Mouse (Mus musculus): ENCODE data around the gene Kif6.

Gene Kif6

DNA sequence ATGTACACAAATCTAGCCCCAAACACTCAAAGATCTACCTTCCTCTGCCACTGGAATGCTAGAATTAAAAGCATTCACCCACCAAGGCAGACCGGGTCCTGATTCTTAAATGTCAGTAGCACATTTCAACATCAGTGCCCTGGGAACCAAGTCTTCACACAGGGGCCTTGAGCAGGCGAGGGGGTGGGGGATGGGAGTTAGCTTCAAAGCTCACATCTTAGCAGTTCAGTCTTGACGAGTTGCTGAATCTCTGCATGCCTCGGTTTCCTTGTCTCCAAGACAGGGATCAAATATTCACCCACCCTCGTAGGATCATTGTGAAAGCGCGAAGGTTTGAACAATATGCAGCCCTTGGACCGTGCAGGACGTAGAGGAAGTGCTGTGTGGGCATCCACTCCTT is 172.4 kb downstream of the Kif6 start:
- DNase-seq (ENCODE audit: low read depth in 1 of 2, low spot score in 2 of 2) = no peak

DNA sequence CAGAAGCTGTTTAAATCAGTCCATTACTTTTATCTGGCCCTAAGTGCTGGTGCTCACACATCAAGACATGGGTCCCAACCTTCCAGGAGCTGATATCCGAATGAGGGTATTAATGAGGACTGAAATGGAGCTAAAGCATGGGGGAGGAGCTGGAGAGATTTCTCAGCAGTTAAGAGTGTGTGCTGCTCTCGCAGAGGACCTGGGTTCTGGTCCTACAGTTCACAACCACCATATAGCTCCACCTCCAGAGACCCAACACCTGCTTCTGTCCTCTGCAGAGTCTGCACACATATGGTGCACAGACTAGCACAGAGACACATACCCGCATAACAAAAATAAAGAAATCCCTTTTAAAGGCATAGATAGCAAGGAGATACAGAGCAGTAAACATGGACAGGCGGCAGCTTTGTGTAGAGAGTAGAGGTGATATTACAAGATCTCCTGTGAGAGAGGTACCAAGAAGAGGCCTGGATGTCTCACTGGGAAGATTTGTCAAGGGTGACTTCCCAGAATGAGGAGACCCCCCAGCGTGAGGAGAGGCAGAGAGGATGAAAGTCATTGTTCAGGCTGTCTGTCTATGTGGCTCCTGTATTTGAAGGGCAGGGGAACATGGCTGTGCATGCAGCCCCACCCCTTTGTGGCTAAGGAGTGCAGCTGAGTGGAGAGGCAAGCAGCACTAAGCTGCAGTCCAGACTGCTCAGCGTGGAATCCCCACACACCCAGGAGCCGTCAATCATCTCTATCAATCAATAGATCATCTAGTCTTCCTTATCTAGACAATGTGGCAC is 173.4 kb downstream of the Kif6 start:
- no peak for DNase-seq (ENCODE audit: low read depth in 1 of 2, low spot score in 2 of 2)

DNA sequence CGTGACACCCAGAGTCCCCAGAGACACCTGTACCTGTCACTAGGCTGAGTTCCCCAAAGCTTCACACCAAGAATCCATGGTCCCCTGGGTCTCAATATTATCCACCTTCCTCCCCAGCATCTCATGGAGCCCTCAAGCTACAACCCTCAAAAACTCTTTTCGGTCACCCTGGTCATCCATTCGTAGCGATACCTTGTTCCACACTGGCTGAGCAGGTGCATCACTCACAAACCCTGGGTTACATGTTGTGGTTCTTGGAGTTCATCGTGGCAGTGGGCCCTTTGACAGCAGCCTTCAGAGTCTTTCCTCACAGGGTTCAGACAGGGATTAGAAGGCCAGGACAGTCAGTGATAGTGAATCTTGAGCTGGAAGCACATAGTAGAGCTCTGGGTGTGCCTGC is 176.6 kb downstream of the Kif6 start:
- DNase-seq (ENCODE audit: low read depth in 1 of 2, low spot score in 2 of 2) = no peak

DNA sequence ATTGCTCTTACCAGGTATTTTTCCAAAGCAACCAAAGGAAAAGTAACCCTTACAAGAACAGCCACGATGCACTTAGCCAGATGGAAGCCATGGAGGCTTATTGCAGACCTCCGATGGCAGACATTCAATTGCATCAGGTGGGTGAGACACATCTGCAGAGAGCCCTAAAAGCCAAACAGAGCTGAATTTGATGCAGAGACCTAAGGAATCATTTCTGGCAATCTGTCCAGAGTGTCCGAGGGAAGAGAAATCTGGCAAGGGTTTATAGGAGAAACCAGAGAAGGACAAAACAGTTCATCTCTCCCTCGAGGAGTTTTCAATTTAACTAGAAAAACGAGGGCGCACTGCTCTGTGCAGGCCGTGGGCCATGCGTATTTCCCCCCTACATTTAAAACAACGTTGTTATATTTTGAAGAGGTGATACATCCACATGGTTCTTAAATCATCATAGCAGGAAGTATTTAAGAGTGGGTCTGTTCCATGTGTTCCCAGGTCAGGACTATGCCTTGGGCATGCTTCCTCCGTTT is 177.3 kb downstream of the Kif6 start:
- DNase-seq (ENCODE audit: low read depth in 1 of 2, low spot score in 2 of 2) = no peak

DNA sequence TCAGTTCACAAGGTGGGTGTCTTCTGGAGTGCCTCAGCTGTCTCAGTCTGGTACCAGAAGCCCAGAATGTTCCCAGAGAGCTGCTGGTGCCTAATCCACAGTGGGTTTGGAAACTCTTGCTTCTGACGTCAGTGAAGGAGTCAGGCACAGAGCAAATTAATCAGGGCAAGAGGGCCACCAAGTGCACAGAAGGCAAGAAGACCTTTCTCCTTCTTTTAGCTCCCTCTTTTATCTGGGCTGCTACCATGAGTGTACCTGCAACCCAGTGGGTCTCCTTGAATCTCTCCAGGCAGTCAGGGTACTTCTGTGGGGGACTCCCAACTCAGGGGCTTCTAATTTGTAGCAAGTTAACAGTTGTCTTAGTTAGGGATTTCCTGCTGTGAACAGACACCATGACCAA is 178.0 kb downstream of the Kif6 start:
- DNase-seq (ENCODE audit: low read depth in 1 of 2, low spot score in 2 of 2) = no peak

DNA sequence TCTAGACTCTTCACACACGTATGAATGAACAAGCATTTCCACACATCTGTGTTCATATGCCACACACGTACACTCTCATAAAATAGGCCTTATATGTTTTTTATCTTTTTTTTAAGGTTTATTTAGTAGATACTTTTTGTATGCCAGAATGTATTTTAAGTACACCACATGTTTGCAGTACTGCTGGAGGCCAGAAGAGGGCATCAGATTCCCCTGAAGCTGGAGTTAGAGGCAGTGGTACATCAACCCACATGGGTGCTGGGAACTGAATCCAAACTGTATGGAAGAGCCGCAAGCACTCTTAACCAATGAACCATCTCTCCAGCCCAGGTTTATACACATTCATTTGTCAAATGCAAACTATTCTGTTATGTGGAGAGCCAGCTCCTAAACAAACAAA is 179.0 kb downstream of the Kif6 start:
- DNase-seq (ENCODE audit: low read depth in 1 of 2, low spot score in 2 of 2) = no peak

DNA sequence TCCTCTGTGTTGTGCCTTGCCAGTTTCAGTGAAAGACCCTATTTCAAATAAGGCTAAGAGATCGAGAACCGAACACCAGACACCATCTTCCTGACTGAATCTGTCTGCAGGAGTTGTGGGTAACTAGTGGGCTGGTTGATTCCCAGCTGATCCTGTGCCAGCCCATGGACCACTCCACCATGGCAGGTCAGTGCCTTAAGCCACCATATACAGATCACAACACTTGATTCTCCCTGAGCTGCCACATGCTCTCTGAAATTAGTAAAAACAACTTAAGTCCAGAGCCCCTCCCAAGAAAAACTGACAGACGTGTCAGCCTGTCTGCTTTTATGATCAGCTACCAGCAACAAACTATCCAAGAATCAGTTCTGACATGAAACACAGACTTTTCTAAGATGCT is 180.3 kb downstream of the Kif6 start:
- no peak for DNase-seq (ENCODE audit: low read depth in 1 of 2, low spot score in 2 of 2)

DNA sequence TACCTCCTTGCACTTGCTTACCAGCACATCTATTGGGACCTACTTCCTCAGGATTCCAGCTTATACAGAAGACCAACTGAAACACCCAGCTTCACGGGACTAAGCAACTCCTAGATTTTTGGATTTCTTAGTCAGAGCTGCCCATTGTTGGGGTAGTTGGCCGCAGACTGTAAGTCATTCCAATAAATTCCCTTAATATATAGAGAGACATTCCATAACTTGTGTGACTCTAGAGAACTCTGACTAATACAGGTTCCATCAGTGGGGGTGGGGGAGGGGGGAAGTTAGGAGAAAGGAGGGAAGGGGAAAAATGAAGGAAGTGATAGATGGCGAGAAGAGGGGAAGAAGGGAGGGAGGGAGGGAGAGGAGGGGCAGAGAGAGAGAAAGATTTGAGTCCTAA is 181.2 kb downstream of the Kif6 start:
- DNase-seq (ENCODE audit: low read depth in 1 of 2, low spot score in 2 of 2) = no peak

DNA sequence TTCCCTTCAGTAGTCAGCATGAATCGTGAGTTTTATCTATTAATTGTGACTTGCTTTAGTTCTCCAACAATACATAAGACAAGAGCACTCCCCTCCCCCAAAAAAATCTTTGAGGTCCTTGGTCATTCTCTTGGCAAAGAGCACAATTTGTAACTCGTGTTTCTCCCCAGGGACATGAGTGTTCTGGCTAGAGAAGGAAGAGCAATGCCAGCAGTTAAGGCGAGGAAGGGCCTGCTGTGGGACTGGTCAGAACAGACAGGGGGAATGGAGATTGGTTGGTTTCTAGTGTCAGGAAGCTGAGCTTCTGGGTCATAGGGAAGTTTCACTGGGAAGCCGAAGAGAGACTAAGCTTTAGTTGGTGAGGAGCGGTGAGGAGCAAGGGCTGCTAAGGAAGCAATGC is 184.2 kb downstream of the Kif6 start:
- DNase-seq (ENCODE audit: low read depth in 1 of 2, low spot score in 2 of 2) = no peak

DNA sequence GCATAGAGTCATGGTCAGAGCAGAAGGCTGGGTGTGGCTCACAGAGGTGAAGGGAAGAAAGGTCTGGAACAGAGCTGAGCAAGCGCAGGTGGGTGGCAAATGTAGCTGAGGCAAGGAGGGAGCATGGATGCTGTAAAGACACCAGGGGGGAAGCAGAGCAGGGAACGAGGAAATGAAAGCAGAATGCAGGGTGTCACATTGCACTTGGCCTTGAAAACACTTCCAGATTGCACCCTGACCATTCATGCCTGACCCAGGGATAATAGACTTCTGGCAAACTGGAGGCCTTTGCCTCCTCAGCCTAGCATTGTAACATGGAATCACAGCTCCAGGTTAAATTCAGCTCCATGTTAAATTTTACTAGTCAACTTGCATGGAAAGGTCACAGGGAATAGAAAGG is 185.2 kb downstream of the Kif6 start:
- DNase-seq (ENCODE audit: low read depth in 1 of 2, low spot score in 2 of 2) = no peak

DNA sequence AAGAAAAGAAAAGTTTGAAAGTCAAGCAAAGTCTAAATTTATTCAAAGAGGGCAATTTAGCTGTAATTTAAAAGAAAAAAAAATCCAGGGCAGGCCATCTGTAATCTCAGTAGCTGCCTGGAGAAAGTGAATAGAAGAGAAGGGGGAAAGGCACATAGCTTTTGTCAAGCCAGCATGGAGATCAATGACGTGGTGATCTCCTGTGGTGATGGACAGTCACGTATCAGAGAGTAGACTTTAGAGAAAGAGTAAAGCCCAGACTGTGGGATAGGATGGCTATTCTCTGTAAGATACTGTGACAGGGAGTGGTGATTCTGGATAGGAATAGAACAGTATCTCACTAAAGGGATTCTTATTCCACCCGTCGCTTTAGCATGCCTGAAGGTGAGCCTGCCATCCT is 192.5 kb downstream of the Kif6 start:
- DNase-seq (ENCODE audit: low read depth in 1 of 2, low spot score in 2 of 2) = no peak

DNA sequence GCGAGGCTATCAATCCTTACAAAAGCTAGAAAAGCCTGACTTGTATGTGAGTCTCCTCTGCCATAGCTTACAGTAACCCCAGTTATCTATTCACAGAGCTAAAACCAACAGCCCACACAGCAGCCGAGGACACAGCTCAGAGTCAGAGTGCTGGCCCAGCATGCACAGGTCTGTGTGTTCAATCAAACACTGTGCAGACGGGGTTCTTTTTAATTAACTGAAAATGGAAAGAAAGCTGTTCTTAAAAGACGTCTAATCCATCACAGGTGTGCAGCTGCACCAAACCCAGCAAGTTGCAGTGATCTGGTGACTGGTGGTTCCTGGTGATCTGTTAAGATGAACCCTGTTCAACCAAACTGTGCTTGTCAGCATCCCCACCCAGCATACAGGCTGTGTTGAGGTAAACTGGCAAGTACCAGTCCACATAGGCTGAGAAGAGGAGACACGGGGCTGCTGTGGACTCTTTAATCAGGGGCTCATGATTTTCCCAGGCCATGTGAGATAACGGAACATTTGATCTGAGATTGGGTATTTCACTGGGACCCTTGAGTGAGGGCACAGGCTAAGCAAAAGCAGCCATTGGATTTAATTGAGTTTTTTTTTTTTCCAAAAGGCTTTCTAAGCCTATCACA is 193.9 kb downstream of the Kif6 start:
- no peak for DNase-seq (ENCODE audit: low read depth in 1 of 2, low spot score in 2 of 2)

DNA sequence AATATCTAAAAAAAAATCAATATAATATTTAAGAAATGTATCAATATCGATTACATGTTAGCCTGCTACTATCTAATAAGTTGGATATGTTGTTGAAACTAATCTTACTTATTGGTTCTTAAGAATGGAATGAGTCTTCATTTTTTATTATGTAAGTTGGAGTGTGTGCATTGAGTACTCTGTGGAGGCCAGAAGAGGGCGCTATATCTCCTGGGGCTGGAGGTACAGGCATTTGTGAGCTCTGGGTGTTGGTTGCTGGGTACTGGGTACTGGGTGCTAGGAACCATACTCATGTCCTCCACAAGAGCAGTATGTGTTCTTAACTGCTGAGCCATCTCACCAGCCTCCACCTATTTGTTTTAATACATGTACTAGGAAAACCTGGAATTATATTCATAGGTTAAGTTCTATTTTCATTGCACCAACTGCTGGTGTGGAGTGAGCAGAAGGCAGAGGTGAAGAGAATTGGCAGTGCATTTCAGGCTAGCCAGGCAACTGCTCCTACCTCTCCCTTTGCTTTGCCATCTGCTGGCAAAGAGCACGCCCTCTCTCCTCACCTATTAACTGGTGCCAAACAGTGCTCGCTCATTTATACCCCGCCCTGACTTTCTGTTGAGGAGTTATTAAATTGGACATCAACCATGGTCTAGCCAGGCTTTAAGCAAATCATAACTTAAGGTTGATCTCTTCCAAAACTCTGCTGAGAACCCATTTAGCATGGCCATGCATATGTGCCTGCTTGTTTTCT is 199.1 kb downstream of the Kif6 start:
- DNase-seq (ENCODE audit: low read depth in 1 of 2, low spot score in 2 of 2) = no peak

DNA sequence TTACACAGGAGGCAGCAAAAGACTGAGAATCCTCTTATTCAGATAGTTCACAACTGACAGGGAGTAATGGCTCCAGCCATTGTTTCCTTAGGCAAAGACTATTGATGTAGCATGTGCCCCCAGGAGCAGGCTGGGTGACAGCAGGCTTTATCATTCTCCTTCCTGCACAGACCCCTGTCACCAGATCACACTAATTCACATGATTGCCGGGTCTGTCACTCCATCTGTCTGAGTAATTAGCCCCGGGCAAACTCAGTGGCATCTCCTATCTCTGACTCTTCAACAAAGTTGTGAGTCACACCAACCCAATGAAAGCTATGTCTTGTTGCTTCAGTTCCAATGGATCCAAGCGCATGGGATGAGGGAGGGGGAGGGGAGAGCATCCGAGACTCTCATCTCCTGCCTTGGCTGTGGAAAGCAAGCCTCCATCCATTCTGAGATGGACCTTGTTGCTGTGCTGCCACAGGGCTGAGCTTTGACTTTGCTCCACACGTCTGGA is 201.2 kb downstream of the Kif6 start:
- DNase-seq (ENCODE audit: low read depth in 1 of 2, low spot score in 2 of 2) = no peak

DNA sequence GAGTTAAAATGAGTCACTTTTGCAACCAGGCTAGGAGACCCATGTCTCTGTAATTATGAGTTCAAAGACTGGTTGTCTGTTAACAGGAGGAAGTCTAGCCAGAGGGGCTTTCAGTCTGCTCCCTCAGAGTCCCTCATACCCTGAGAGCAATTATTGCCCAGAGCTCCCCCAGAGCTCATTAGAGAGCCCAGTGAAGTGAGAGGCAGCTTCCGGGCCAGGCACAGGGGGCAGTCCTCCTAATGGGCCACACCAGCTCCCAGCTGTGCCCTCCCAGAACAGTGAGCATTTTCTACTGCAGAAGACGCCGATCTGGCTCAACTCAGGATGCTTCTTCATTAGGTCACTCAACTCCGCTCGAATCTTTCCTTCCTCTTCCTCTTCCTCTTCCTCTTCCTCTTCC is 201.8 kb downstream of the Kif6 start:
- no peak for DNase-seq (ENCODE audit: low read depth in 1 of 2, low spot score in 2 of 2)

DNA sequence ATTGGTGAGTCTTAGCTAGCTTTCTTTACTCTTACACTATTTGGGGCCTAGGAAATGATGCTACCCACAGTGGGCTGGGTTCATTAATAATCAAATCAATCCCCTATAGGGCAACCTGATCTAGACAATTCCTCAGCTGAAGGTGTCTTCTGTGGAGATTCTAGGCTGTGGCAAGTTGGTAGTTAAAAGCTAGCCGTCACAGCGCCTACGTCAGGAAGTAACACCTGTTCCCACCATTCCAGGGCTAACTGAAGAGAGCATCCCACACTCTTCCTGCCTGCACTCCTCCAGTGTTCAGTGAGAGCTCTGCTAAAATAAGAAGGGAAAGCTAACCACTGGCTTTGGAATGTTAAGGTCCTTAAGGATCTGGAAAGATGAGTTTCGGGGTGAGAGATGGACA is 205.3 kb downstream of the Kif6 start:
- DNase-seq (ENCODE audit: low read depth in 1 of 2, low spot score in 2 of 2) = no peak

DNA sequence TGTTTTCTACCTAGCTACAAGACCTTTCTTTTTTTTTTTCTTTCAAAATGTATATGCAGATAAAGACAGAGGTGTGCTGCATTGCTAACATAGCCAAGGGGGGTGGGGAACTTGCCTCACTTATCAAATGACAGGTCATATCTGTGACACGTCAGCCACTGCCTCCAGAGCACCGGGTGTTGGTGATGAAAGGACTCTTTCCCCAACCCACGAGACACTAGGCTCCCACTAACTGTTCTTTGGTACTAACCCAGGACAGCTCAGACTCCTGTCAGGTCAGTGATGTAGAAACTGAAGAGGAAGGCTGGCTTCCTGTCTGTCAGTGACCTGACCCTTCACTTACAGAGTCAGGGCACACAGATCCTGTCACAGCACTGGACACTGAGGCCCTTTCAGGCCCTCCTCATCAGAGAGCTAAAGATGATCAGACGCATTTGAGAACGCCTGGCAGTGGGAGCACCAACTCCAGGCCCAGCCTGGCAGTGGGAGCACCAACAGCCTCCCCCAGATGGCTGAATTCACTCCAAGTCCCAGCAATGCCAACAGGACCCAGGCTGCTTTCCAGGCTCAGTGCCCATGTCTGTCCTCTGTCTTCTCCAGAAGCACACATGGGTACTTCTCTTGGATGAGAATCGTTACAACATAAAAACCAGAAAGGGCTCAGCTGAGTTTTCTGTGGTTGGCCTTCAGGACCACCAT is 209.4 kb downstream of the Kif6 start:
- DNase-seq (ENCODE audit: low read depth in 1 of 2, low spot score in 2 of 2) = no peak

DNA sequence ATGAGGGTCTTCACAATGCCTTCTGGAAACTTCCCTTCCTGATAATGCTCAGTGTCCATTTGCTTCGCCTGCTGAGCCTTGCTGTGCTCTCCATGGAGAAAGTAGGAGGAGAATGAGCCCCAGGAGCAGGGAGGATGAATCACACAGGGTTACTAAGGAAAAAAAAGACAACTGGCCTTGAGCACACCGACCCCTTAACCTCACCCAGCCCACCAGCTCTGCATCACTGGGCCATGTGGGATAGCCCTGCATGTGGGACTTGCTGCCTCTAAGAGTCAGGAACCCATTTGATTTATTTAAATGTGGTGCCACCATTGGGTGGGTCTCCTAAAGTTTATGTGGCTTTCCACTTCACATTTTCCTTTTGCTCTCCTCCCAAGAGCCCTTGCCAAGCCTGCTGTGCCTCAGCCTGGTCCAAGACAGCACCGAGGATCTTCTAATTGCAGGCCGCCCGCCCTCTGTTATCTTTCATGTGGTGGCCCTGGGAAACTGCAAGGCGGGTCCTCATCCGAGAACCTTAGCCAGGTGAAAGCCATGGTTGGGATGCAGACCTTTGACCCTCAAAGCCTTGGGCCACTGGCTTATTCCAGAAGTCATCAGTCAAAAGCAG is 210.0 kb downstream of the Kif6 start:
- no peak for DNase-seq (ENCODE audit: low read depth in 1 of 2, low spot score in 2 of 2)

DNA sequence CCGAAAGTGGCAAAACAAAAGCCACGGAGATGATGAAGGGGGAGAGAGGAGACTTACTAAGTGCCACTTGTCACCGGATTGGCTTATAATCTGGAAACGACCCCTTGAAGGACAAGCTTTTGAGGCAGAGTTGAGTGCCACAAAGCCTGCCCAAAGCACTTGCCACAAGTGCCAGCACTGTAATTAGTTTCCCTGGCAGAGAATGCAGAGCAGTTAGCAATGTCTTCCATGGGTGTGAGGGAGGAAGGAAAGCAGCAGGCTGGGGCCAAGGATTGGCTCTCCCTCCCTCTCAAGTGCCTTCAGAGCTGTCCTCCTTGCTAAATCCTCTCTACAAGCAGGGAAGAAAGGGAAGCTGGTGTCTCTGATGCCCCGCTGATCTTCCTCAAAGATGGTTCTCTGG is 210.9 kb downstream of the Kif6 start:
- DNase-seq (ENCODE audit: low read depth in 1 of 2, low spot score in 2 of 2) = no peak

DNA sequence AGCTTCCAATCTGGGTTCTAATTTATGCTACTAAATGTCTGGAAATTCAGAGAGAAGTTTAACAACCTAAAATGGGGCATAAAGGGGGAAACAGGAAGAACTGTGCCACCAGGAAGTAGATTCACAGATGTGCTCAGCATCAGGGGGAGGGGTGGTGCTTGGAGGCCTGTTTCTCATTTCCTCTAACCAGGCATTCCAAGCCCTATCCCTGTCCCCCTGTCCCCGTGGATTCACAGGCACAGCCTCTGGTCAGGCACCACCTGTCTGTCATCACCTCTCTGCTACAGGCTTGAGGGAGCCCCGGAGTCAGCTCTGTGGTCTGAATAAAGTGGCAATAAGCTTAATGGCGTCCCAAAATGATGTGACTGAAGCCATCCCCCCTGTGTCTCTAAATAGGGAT is 216.8 kb downstream of the Kif6 start:
- DNase-seq (ENCODE audit: low read depth in 1 of 2, low spot score in 2 of 2) = no peak

DNA sequence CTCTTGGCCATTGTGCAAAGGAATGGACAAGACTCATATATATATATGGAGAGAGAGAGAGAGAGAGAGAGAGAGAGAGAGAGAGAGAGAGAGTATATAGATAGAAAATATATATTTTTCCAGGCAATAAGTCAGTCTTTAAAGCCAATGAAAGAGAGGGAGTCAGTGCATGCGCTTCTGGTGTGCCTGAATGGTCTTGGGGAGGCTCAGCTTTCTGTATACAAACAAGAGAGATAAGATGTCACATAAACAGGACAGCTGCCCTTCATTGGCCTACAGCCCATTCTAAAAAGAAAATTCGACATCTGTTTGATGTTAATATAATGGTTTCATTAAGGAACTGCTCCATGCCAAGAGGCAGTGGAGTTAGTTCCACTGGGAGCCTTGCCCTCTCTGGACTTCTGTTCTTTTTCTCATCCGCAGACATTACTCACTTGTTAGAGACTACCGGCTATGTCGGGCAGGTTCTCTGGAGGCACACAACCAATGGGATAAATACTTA is 219.2 kb downstream of the Kif6 start:
- no peak for DNase-seq (ENCODE audit: low read depth in 1 of 2, low spot score in 2 of 2)

Data from monocyte, adult 2 months (primary cell).